Mouse (Mus musculus) MEL (cell line): ENCODE results near the gene Adam22. TPM values are rescaled to one million over a fixed set of nuclear protein-coding genes. Genes with fewer than 3 reads are reported as not detected.

ENCODE experiments used
- DNase-seq: peaks from one replicate; pipeline ENCODE4 v3.0.0; 2011; ENCODE audit warnings: low read depth, low spot score
- H3K27ac ChIP-seq: 2 replicates; pipeline ENCODE4 v1.5.1; 2012; ENCODE audit warnings: low read depth, mild to moderate bottlenecking, control low read depth, low read length, moderate library complexity; ENCODE audit not compliant: control insufficient read depth
- H3K27me3 ChIP-seq, 2 experiments: fragments of 150-350 bp in 1 of 2; sonication (generic) in 1 of 2; 2 replicates each; pipeline ENCODE4 v1.6.1; 2012; ENCODE audit warnings: low read length in 2 of 2, mild to moderate bottlenecking in 2 of 2, improper control_type of control experiment in 1 of 2, moderate library complexity in 1 of 2; ENCODE audit not compliant: insufficient read depth in 2 of 2, control insufficient read depth in 1 of 2
- H3K36me3 ChIP-seq, 2 experiments: 2 replicates each; pipeline ENCODE4 v1.6.1; 2012 to 2014; ENCODE audit warnings: low read length in 2 of 2, improper control_type of control experiment in 1 of 2, inconsistent platforms in 1 of 2, mild to moderate bottlenecking in 1 of 2; ENCODE audit not compliant: insufficient read depth in 2 of 2, control insufficient read depth in 1 of 2
- H3K4me1 ChIP-seq, 2 experiments: fragments of 150-350 bp in 1 of 2; sonication (generic) in 1 of 2; 2 replicates each; pipeline ENCODE4 v1.6.1; 2012; ENCODE audit warnings: low read length in 2 of 2, improper control_type of control experiment in 1 of 2, mild to moderate bottlenecking in 1 of 2; ENCODE audit not compliant: insufficient read depth in 2 of 2, control insufficient read depth in 1 of 2
- H3K4me3 ChIP-seq, 2 experiments: fragments of 150-350 bp in 1 of 2; sonication (generic) in 1 of 2; 2 replicates each; pipeline ENCODE4 v1.5.1; 2012; ENCODE audit warnings: low read depth in 2 of 2, low read length in 2 of 2, mild to moderate bottlenecking in 2 of 2, moderate library complexity in 2 of 2, control low read depth in 1 of 2, improper control_type of control experiment in 1 of 2; ENCODE audit not compliant: control insufficient read depth in 1 of 2, insufficient read depth in 1 of 2
- H3K79me2 ChIP-seq: 2 replicates; pipeline ENCODE4 v1.6.1; 2012; ENCODE audit warnings: mild to moderate bottlenecking, low read length, moderate library complexity; ENCODE audit not compliant: control insufficient read depth, poor library complexity, insufficient read depth
- H3K9ac ChIP-seq: 2 replicates; pipeline ENCODE4 v1.6.1; 2012; ENCODE audit warnings: low read depth, mild to moderate bottlenecking, control low read depth, low read length, moderate library complexity; ENCODE audit not compliant: control insufficient read depth, poor library complexity, severe bottlenecking
- H3K9me3 ChIP-seq: fragments of 150-350 bp; sonication (generic); replicated peaks from 2 replicates; pipeline ENCODE4 v1.6.1; 2012; ENCODE audit warnings: mild to moderate bottlenecking, low read length, improper control_type of control experiment, moderate library complexity; ENCODE audit not compliant: insufficient read depth
- BHLHE40 ChIP-seq: IDR thresholded peaks from 2 replicates; pipeline ENCODE4 v1.6.1; 2012; ENCODE audit warnings: low read depth, mild to moderate bottlenecking, inconsistent platforms, low read length, improper control_type of control experiment, borderline replicate concordance
- CHD1 ChIP-seq: IDR thresholded peaks from 2 replicates; pipeline ENCODE4 v1.6.1; 2012; ENCODE audit warnings: low read depth, mild to moderate bottlenecking, inconsistent platforms, low read length, improper control_type of control experiment
- CTCF ChIP-seq, 3 experiments: IDR thresholded peaks in 2 of 3; conservative IDR thresholded peaks in 1 of 3; 2 replicates each; pipeline ENCODE4 v1.5.1; 2011 to 2012; ENCODE audit warnings: low read length in 3 of 3, low read depth in 2 of 3, mild to moderate bottlenecking in 2 of 3, improper control_type of control experiment in 1 of 3, inconsistent platforms in 1 of 3, mixed read lengths in 1 of 3, moderate library complexity in 1 of 3; ENCODE audit not compliant: control insufficient read depth in 1 of 3, insufficient read depth in 1 of 3, poor library complexity in 1 of 3, severe bottlenecking in 1 of 3
- ELF1 ChIP-seq: IDR thresholded peaks from 2 replicates; pipeline ENCODE4 v1.6.1; 2014; ENCODE audit warnings: low read depth, mild to moderate bottlenecking, inconsistent platforms, low read length, improper control_type of control experiment, moderate library complexity
- EP300 ChIP-seq, 2 experiments: IDR thresholded peaks; 2 replicates each; pipeline ENCODE4 v1.6.1; 2011; ENCODE audit warnings: improper control_type of control experiment in 2 of 2, low read length in 2 of 2, low read depth in 1 of 2, mild to moderate bottlenecking in 1 of 2
- HCFC1 ChIP-seq: IDR thresholded peaks from 2 replicates; pipeline ENCODE4 v1.6.1; 2012; ENCODE audit warnings: low read depth, mild to moderate bottlenecking, inconsistent platforms, low read length, improper control_type of control experiment, moderate library complexity
- KAT2A ChIP-seq: conservative IDR thresholded peaks from 2 replicates; pipeline ENCODE4 v1.6.1; 2012; ENCODE audit warnings: low read depth, low read length, improper control_type of control experiment, inconsistent platforms
- MAX ChIP-seq: IDR thresholded peaks from 2 replicates; pipeline ENCODE4 v1.6.1; 2011; ENCODE audit warnings: low read length, improper control_type of control experiment
- MEF2A ChIP-seq: IDR thresholded peaks from 2 replicates; pipeline ENCODE4 v1.6.1; 2014; ENCODE audit warnings: low read depth, mild to moderate bottlenecking, inconsistent platforms, low read length, improper control_type of control experiment; ENCODE audit not compliant: poor library complexity, insufficient replicate concordance, severe bottlenecking; ENCODE audit errors: extremely low read depth
- NELFE ChIP-seq: IDR thresholded peaks from 2 replicates; pipeline ENCODE4 v1.6.1; 2011; ENCODE audit warnings: low read depth, low read length, improper control_type of control experiment
- NRF1 ChIP-seq: IDR thresholded peaks from 2 replicates; pipeline ENCODE4 v1.6.1; 2014; ENCODE audit warnings: low read depth, mild to moderate bottlenecking, inconsistent platforms, low read length, improper control_type of control experiment, moderate library complexity; ENCODE audit not compliant: poor library complexity, insufficient read depth, severe bottlenecking
- POLR2A ChIP-seq, 2 experiments: IDR thresholded peaks; 2 replicates each; pipeline ENCODE4 v1.6.1; 2011 to 2012; ENCODE audit warnings: low read length in 2 of 2, mild to moderate bottlenecking in 2 of 2, control low read depth in 1 of 2, improper control_type of control experiment in 1 of 2, low read depth in 1 of 2, moderate library complexity in 1 of 2; ENCODE audit not compliant: control insufficient read depth in 1 of 2, insufficient read depth in 1 of 2, poor library complexity in 1 of 2
- POLR2AphosphoS5 ChIP-seq: IDR thresholded peaks from 2 replicates; pipeline ENCODE4 v1.6.1; 2012; ENCODE audit warnings: low read depth, borderline replicate concordance, mild to moderate bottlenecking, inconsistent platforms, low read length, moderate library complexity, mixed read lengths
- RCOR1 ChIP-seq: IDR thresholded peaks from 2 replicates; pipeline ENCODE4 v1.6.1; 2012; ENCODE audit warnings: low read depth, mild to moderate bottlenecking, inconsistent platforms, low read length, improper control_type of control experiment
- SIN3A ChIP-seq: IDR thresholded peaks from 2 replicates; pipeline ENCODE4 v1.6.1; 2012; ENCODE audit warnings: low read length, improper control_type of control experiment, inconsistent platforms
- SMC3 ChIP-seq: IDR thresholded peaks from 2 replicates; pipeline ENCODE4 v1.6.1; 2011; ENCODE audit warnings: low read depth, low read length, improper control_type of control experiment
- TBP ChIP-seq: IDR thresholded peaks from 2 replicates; pipeline ENCODE4 v1.8.0; 2011; ENCODE audit warnings: low read depth, low read length, improper control_type of control experiment
- UBTF ChIP-seq: IDR thresholded peaks from 2 replicates; pipeline ENCODE4 v1.6.1; 2012; ENCODE audit warnings: low read depth, mild to moderate bottlenecking, inconsistent platforms, low read length, improper control_type of control experiment, moderate library complexity, borderline replicate concordance; ENCODE audit not compliant: insufficient read depth
- ZKSCAN1 ChIP-seq: IDR thresholded peaks from 2 replicates; pipeline ENCODE4 v1.6.1; 2012; ENCODE audit warnings: low read depth, mild to moderate bottlenecking, inconsistent platforms, low read length, improper control_type of control experiment, moderate library complexity
- ZMIZ1 ChIP-seq: IDR thresholded peaks from 2 replicates; pipeline ENCODE4 v1.6.1; 2012; ENCODE audit warnings: low read depth, mild to moderate bottlenecking, inconsistent platforms, low read length, improper control_type of control experiment, moderate library complexity
- ZNF384 ChIP-seq: IDR thresholded peaks from 2 replicates; pipeline ENCODE4 v1.6.1; 2012; ENCODE audit warnings: low read depth, mild to moderate bottlenecking, inconsistent platforms, low read length, improper control_type of control experiment
- polyA plus RNA-seq, 2 experiments: library from polyadenylated mRNA; stranded (reverse) in 1 of 2; unstranded in 1 of 2; fragments of >175 nt in 1 of 2; fragments of >200 nt in 1 of 2; gene quantifications; 2 replicates each; pipeline versions ENCODE4 v1.2.1 to v1.2.4; 2012; ENCODE audit warnings: low replicate concordance in 2 of 2, low read depth in 1 of 2; ENCODE audit not compliant: insufficient read length in 2 of 2, insufficient read depth in 1 of 2, missing spikeins in 1 of 2
- total RNA-seq: library from RNA; depleted of rRNA; stranded (reverse); fragments of 300-350 nt; gene quantifications from 2 replicates; pipeline ENCODE4 v1.2.3, GENCODE M21; 2012; rRNA removed

The Adam22 gene
- total RNA-seq (1.5 and 1.6 TPM in 2 replicates), polyA plus RNA-seq (1 to 10 TPM in 1 of 2 experiments, not detected in 1; 1.2 TPM)

- peak within 1 kb of the TSS; percentile 60 for H3K9ac ChIP-seq
- H3K4me3 ChIP-seq: peak within 1 kb of the TSS; percentile 57 to 75
- H3K27me3 ChIP-seq: no peaks in the 10 kb centered on the region
- peak within 1 kb of the TSS; percentile 53 for H3K27ac ChIP-seq
- TF ChIP-seq RCOR1: no peak
- 0 out of 2 replicates have a peak, but pooled peaks have one; percentile 27 for TF ChIP-seq NELFE
- TF ChIP-seq MEF2A: no peak
- TF ChIP-seq MAX: no peak
- TF ChIP-seq HCFC1: peak; percentile 76
- TF ChIP-seq ZNF384: 0 out of 2 replicates have a peak, but pooled peaks have one; percentile 11
- TF ChIP-seq ZKSCAN1: no peak
- no peak for TF ChIP-seq TBP
- no peak for TF ChIP-seq ELF1
- TF ChIP-seq ZMIZ1: no peak
- no peak for TF ChIP-seq CHD1
- TF ChIP-seq NRF1: peak; percentile 52; the same call in 1 of the 2 replicates
- no peak for TF ChIP-seq POLR2AphosphoS5
- TF ChIP-seq BHLHE40: no peak
- peak in 1 of 2 experiments; percentile 46; a peak in 1 of 4 replicates for TF ChIP-seq POLR2A (IDR thresholded peaks at IDR 0.05; ENCODE audit: control insufficient read depth in 1 of 2, insufficient read depth in 1 of 2, low read depth in 1 of 2, low read length in 2 of 2, poor library complexity in 1 of 2)
- TF ChIP-seq SMC3: no peak
- TF ChIP-seq KAT2A: no peak
- TF ChIP-seq SIN3A: 0 out of 2 replicates have a peak, but pooled peaks have one; percentile 30
- no peak for TF ChIP-seq CTCF (IDR thresholded peaks at IDR 0.05 in 2 of 3, conservative IDR thresholded peaks at IDR 0.05 in 1 of 3; ENCODE audit: control insufficient read depth in 1 of 3, insufficient read depth in 1 of 3, low read depth in 2 of 3, low read length in 3 of 3, poor library complexity in 1 of 3, severe bottlenecking in 1 of 3)
- no peak for TF ChIP-seq EP300 (IDR thresholded peaks at IDR 0.05; ENCODE audit: low read depth in 1 of 2, low read length in 2 of 2)
- TF ChIP-seq UBTF: 0 out of 2 replicates have a peak, but pooled peaks have one; percentile 71
- TF ChIP-seq, all 39 proteins: peak for 7
- Histone ChIP-seq H3K36me3 (peaks cover 0 to 10% of the 10 kb centered on the region in 2 experiments; a peak in 2 of 4 replicates), H3K9me3 (no peaks in the 10 kb centered on the region), H3K4me1 (peaks cover 0 to 12% of the 10 kb centered on the region in 2 experiments; a peak in 3 of 4 replicates), H3K79me2 (no peaks in the 10 kb centered on the region)
- DNase-seq: peak; percentile 74
Observed at GRCm38 (mm10) chr5:8367614-8368327, at the start of gene Adam22. TSS of gene Adam22 (minus strand) at chr5:8368160.
